Mouse (Mus musculus) intestine, embryonic 16.5 days (tissue): ENCODE measurements around the gene Epb41. TPM values are rescaled to one million over a fixed set of nuclear protein-coding genes. Genes with fewer than 3 reads are reported as not detected.

Experiments used
- ATAC-seq: fragments of 200-750 bp; cut with Nextera tagmentation; 2 replicates; pipeline ENCODE4 v1.8.0; 2017; ENCODE audit warnings: moderate TSS enrichment, moderate library complexity
- H3K27ac ChIP-seq: fragments of 300-500 bp; sonication (generic); 2 replicates; pipeline ENCODE4 v1.5.1; 2014; ENCODE audit warnings: mild to moderate bottlenecking, low read length
- H3K27me3 ChIP-seq: fragments of 300-500 bp; sonication (generic); replicated peaks from 2 replicates; pipeline ENCODE4 v1.6.1; 2014; ENCODE audit warnings: low read length, control low read depth, mixed read lengths; ENCODE audit not compliant: control insufficient read depth, insufficient read depth
- H3K36me3 ChIP-seq: fragments of 300-500 bp; sonication (generic); 2 replicates; pipeline ENCODE4 v1.6.1; 2014; ENCODE audit warnings: low read length, control low read depth; ENCODE audit not compliant: control insufficient read depth, insufficient read depth
- H3K4me1 ChIP-seq: fragments of 300-500 bp; sonication (generic); 2 replicates; pipeline ENCODE4 v1.6.1; 2014; ENCODE audit warnings: low read length, control low read depth, mixed read lengths; ENCODE audit not compliant: control insufficient read depth, insufficient read depth
- H3K4me2 ChIP-seq: fragments of 300-500 bp; sonication (generic); 2 replicates; pipeline ENCODE4 v1.6.1; 2014; ENCODE audit warnings: low read depth, low read length, control low read depth
- H3K4me3 ChIP-seq: fragments of 300-500 bp; sonication (generic); 2 replicates; pipeline ENCODE4 v1.5.1; 2014; ENCODE audit warnings: mild to moderate bottlenecking, low read length
- H3K9ac ChIP-seq: fragments of 300-500 bp; sonication (generic); 2 replicates; pipeline ENCODE4 v1.6.1; 2014; ENCODE audit warnings: low read depth, low read length
- H3K9me3 ChIP-seq: fragments of 300-500 bp; sonication (generic); 2 replicates; pipeline ENCODE4 v1.6.1; 2016; ENCODE audit warnings: low read length, control low read depth; ENCODE audit not compliant: control insufficient read depth
- WGBS: fragments of 180-500 bp; shearing (Covaris S2); extraction: QIAGEN DNeasy Blood & Tissue Kit; methylation state at CpG from one replicate; pipeline ENCODE4 v1.1.7; 2014; 5-methylcytosine and 5-hydroxymethylcytosine counted together
- polyA plus RNA-seq: library from polyadenylated mRNA; unstranded; fragments of >200 nt; fragmentation: Nextera tagmentation; extraction: Ambion mirVana; gene quantifications from 2 replicates; pipeline ENCODE4 v1.2.1, GENCODE M21; 2015

Epb41 gene
- 41.5 and 46.8 TPM in 2 replicates for polyA plus RNA-seq

DNA sequence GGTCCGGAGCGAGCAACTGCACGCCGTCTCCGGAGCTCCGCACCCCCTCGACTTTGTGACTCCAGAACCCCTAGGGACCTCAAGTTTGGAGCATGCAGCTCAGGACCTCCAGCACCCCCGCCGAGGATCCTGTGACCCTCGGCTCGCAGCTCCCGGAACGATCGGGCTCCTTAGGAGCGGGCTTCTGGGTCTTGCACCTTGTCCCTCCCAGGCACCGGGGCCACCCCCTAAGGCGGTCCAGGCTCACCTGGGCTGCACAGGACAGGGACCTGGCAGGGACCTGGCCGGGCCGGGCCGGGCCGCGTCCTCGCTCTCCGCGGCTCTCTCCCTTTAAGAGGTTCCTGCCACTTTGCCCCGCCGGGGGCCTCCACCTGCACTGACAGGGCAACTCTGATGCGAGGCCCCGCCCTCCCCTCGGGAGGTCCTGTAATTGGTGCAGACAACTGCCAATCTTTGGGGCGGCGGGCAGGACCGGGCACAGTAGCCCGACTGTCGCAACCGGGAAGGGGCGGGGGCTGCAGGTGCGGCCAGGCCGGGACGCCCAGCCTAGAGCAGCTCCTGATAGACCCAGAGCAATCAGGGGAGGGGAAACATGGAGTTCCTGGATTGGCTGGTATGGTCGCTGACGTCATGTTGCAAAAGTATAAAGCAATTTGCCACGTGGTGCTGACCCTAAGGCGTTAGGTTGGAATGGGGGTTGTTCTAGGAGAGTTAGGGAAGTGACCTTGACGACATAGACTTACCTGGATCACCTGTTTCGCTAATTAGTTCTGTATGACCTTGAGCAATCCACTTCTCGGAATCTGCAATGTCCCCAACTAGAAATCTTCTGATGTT, at the start of gene Epb41:
Epb41 (minus strand) TSS at position 389 of the 837 bp plus-strand sequence.
- WGBS = under 1% methylated on average over 47 of the region's 47 CpGs
- H3K4me1 ChIP-seq = peaks cover 16% of the 10 kb centered on the region; the same call in 1 of the 2 replicates

DNA sequence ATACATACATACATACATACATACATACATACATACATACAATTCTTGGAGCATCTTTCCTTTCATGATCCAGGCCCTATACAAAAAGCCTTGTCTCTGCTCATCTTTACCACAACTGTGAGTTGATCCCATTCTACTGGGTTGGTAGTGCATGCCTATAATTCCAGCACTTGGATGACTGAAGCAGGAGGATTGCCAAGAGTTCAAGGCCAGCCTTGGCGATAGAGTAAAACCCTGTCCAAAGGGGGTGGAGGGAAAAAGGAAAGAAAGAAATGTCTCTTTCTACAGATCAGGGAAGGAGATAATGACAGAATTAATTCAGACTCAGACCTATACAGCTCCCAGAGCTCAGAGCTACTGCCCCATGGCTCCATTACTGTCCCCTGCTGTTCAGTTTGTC, 48.0 kb upstream of the Epb41 start:
- Histone ChIP-seq H3K4me1 (no peaks in the 10 kb centered on the region; the same call in 1 of the 2 replicates), H3K36me3 (no peaks in the 10 kb centered on the region), H3K9ac (no peak overlapping the region), H3K9me3 (no peaks in the 10 kb centered on the region), H3K4me3 (no peak overlapping the region), H3K27me3 (no peaks in the 10 kb centered on the region), H3K4me2 (no peak overlapping the region), H3K27ac (no peak overlapping the region)
- WGBS = 78% methylated on average over 1 of the region's 1 CpGs
- no peak for ATAC-seq

More for the DNA sequence above, at the start of gene Epb41:
- Histone ChIP-seq H3K9me3 (no peaks in the 10 kb centered on the region), H3K9ac (peak within 1 kb of the TSS; percentile 90), H3K27ac (peak within 1 kb of the TSS; percentile 84), H3K27me3 (no peaks in the 10 kb centered on the region), H3K4me2 (peak within 1 kb of the TSS; percentile 91), H3K4me3 (peak within 1 kb of the TSS; percentile 91), H3K36me3 (no peaks in the 10 kb centered on the region)
- ATAC-seq = peak; percentile 96

DNA sequence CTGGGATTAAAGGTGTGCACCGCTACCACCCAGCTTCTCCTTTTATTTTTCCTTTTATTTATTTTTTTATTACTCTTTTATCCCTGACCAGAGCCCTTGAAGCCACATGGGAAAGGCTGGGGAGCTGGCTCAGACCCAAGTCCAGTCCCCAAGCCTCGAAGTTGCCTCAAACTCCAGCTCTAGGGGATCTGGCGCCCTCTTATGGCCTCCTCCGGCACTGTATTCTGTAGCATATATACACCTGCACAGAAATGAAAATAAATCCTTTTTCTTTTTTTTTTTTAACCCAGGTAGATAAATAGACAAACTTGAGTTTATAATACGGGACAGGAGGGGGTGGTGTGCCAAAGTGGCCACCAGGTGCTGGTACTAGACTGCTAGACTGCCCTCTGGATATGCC, 46.6 kb upstream of the Epb41 start:
- Histone ChIP-seq H3K9ac (no peak overlapping the region), H3K36me3 (no peaks in the 10 kb centered on the region), H3K9me3 (no peaks in the 10 kb centered on the region), H3K27me3 (no peaks in the 10 kb centered on the region), H3K27ac (no peak overlapping the region), H3K4me2 (no peak overlapping the region), H3K4me1 (no peaks in the 10 kb centered on the region), H3K4me3 (no peak overlapping the region)
- 83% methylated on average over 5 of the region's 5 CpGs for WGBS
- ATAC-seq = no peak

DNA sequence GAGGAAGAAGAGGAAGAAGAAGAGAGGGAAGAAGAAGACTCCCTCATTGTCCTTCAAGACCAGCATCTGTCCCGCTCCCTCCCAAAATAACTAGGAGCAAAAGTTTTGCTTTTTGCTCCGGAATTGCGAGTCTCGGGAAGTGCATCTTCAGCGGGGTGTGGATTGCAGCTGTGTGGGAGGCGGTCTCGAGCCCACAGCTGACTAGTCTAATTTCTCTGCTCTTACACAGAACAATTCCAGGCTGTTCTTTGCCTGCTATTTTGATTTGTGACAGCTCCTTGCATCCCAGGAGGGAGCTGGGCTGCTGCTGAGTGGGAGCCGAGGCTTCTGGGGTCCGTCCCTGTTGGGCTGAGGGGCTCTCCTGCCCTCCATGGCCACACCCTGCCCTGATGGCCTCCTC, 44.4 kb upstream of the Epb41 start:
- Histone ChIP-seq H3K27ac (no peak overlapping the region), H3K4me3 (no peak overlapping the region), H3K9ac (no peak overlapping the region), H3K27me3 (no peaks in the 10 kb centered on the region), H3K9me3 (no peaks in the 10 kb centered on the region), H3K4me1 (no peaks in the 10 kb centered on the region), H3K4me2 (no peak overlapping the region), H3K36me3 (no peaks in the 10 kb centered on the region)
- no peak for ATAC-seq
- 56% methylated on average over 9 of the region's 9 CpGs for WGBS

DNA sequence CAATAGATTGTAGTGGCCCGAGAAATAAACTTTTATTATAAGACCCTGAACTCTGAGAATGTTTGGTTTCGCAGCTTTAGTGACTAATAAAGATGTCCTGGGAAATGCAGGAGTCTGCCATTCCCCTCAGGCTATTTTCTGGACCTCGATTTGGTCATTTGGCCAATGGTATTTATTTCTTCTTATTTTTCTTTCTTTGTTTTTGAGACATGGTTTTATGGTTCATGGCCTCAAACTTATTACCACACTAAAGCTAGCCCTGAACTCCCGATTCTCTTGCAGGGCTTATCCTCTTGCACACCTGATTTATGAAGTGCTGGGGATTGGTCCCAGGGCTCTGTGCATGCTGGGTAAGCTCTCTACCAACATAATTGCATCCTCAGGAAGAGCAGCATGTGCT, 41.2 kb upstream of the Epb41 start:
- 69% methylated on average over 4 of the region's 4 CpGs for WGBS
- Histone ChIP-seq H3K27ac (no peak overlapping the region), H3K4me2 (no peak overlapping the region), H3K9ac (no peak overlapping the region), H3K27me3 (no peaks in the 10 kb centered on the region), H3K36me3 (no peaks in the 10 kb centered on the region), H3K4me3 (no peak overlapping the region), H3K9me3 (no peaks in the 10 kb centered on the region), H3K4me1 (no peaks in the 10 kb centered on the region)
- no peak for ATAC-seq

- H3K27ac ChIP-seq = no peak overlapping the region
- WGBS = 49% methylated on average over 53 of the region's 53 CpGs
- H3K4me2 ChIP-seq = peak overlapping the region; percentile 51
- peak overlapping the region; percentile 49 for H3K9ac ChIP-seq
- no peaks in the 10 kb centered on the region for H3K36me3 ChIP-seq
- no peaks in the 10 kb centered on the region for H3K27me3 ChIP-seq
- no peak for ATAC-seq
- H3K4me1 ChIP-seq = no peaks in the 10 kb centered on the region
- H3K4me3 ChIP-seq = peak overlapping the region; percentile 37
- no peaks in the 10 kb centered on the region for H3K9me3 ChIP-seq
Observed at GRCm38 (mm10) chr4:132113411-132114095, 38.4 kb upstream of the Epb41 start.

- Histone ChIP-seq H3K36me3 (no peaks in the 10 kb centered on the region), H3K27me3 (no peaks in the 10 kb centered on the region), H3K27ac (no peak overlapping the region), H3K9me3 (no peaks in the 10 kb centered on the region), H3K4me3 (no peak overlapping the region), H3K9ac (no peak overlapping the region), H3K4me1 (no peaks in the 10 kb centered on the region), H3K4me2 (no peak overlapping the region)
- 71% methylated on average over 4 of the region's 4 CpGs for WGBS
- ATAC-seq = no peak
Observed at GRCm38 (mm10) chr4:132111227-132111626, 36.1 kb upstream of the Epb41 start.

DNA sequence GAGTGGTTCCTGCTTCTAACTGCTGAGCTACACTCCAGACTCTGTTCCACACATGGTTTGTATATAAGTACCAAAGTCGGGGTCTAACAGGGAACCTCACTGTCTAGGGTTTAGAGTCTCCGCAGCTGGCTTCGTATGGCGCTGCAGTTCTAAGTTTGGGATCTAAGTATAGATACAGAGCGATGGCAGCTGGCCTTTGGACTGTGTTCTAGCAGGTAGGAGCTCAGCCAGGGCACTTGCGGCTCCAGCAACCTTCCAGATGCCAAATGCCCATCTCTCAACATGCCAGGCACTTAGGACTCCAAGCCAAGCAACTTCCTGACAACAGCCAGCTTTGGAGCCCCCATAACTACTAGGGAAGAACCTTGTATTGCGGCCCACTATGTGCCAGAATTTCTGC, 33.1 kb upstream of the Epb41 start:
- no peak overlapping the region for H3K27ac ChIP-seq
- no peak overlapping the region for H3K4me3 ChIP-seq
- H3K27me3 ChIP-seq = no peaks in the 10 kb centered on the region
- H3K9ac ChIP-seq = no peak overlapping the region
- H3K4me2 ChIP-seq = no peak overlapping the region
- 93% methylated on average over 7 of the region's 7 CpGs for WGBS
- H3K4me1 ChIP-seq = no peaks in the 10 kb centered on the region
- ATAC-seq = no peak
- H3K36me3 ChIP-seq = no peaks in the 10 kb centered on the region
- no peaks in the 10 kb centered on the region for H3K9me3 ChIP-seq

- H3K27ac ChIP-seq = no peak overlapping the region
- H3K36me3 ChIP-seq = no peaks in the 10 kb centered on the region
- H3K9me3 ChIP-seq = no peaks in the 10 kb centered on the region
- no peak overlapping the region for H3K4me2 ChIP-seq
- H3K4me3 ChIP-seq = no peak overlapping the region
- no peaks in the 10 kb centered on the region for H3K4me1 ChIP-seq
- ATAC-seq = no peak
- 38% methylated on average over 3 of the region's 3 CpGs for WGBS
- no peaks in the 10 kb centered on the region for H3K27me3 ChIP-seq
- no peak overlapping the region for H3K9ac ChIP-seq
Observed at GRCm38 (mm10) chr4:132101152-132101551, 26.0 kb upstream of the Epb41 start.
